In the genomic region with DNA sequence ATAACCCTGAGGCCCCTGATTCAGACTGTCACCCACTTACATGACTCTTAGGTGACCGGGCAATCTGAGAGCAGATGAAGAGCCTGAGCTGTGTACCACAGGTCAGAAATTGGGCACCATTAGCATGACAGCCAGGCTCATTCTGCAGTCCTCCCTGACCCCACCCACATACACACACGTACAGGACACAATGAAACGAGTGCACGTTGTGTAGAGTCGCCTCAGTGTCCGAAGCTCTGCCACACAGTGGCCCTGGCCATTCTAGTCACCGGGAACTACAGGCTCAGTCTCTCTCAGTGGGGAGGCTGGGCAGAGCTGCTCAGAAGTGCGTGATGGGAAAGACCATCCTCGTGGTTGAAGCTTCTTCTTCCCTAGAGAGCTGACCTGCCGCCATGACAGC, we compare ENCODE assay signal across 13 mouse cellular contexts. TPM values are rescaled to one million over a fixed set of nuclear protein-coding genes. Genes with fewer than 3 reads are reported as not detected.
DNase-seq lines count a peak whose midpoint lies in the region; ATAC-seq lines count a peak whose summit lies in the region.
"Had no signal": no experiment of that assay in that cellular context is flagged by ENCODE, and none has a peak within 500 bp of the region (broad histone marks: within the 10 kb centered on the region; RNA-seq: fewer than 3 reads in every experiment).

No protein-coding gene starts in this region.

- no peaks in the 10 kb centered on the region for H3K9me3 ChIP-seq in forebrain, embryonic 12.5 days
- no peaks in the 10 kb centered on the region for H3K9me3 ChIP-seq in forebrain, embryonic 11.5 days (ENCODE audit: control insufficient read depth, low read length)
- H3K9me3 ChIP-seq in midbrain, embryonic 11.5 days (ENCODE audit: control insufficient read depth, low read length): no peaks in the 10 kb centered on the region
- H3K9me3 ChIP-seq in midbrain, embryonic 10.5 days (replicated peaks): no peaks in the 10 kb centered on the region
- H3K9me3 ChIP-seq in hindbrain, embryonic 11.5 days (ENCODE audit: control insufficient read depth, low read length): no peaks in the 10 kb centered on the region
- no peaks in the 10 kb centered on the region for H3K9me3 ChIP-seq in neural tube, embryonic 14.5 days (ENCODE audit: control insufficient read depth, low read length)
- H3K9me3 ChIP-seq: heart, embryonic 13.5 days; liver, embryonic 13.5 days; stomach, embryonic 15.5 days had no signal

- 77% methylated on average over 10 of the region's 10 CpGs for WGBS in forebrain, embryonic 12.5 days
- WGBS in forebrain, embryonic 11.5 days: 79% methylated on average over 10 of the region's 10 CpGs
- WGBS in midbrain, embryonic 11.5 days: 78% methylated on average over 10 of the region's 10 CpGs
- WGBS in midbrain, embryonic 10.5 days: 77% methylated on average over 10 of the region's 10 CpGs
- 72% methylated on average over 10 of the region's 10 CpGs for WGBS in hindbrain, embryonic 11.5 days
- 72% methylated on average over 10 of the region's 10 CpGs for WGBS in neural tube, embryonic 14.5 days

- H3K27me3 ChIP-seq in forebrain, embryonic 12.5 days: no peaks in the 10 kb centered on the region
- H3K27me3 ChIP-seq in forebrain, embryonic 11.5 days (ENCODE audit: control insufficient read depth, insufficient read depth, low read length): no peaks in the 10 kb centered on the region
- no peaks in the 10 kb centered on the region for H3K27me3 ChIP-seq in midbrain, embryonic 11.5 days (ENCODE audit: control insufficient read depth, insufficient read depth, low read length)
- no peaks in the 10 kb centered on the region for H3K27me3 ChIP-seq in midbrain, embryonic 10.5 days (ENCODE audit: low read depth, poor library complexity, severe bottlenecking)
- H3K27me3 ChIP-seq in hindbrain, embryonic 11.5 days (ENCODE audit: control insufficient read depth, insufficient read depth, low read length): no peaks in the 10 kb centered on the region
- no peaks in the 10 kb centered on the region for H3K27me3 ChIP-seq in neural tube, embryonic 14.5 days (ENCODE audit: control insufficient read depth, insufficient read depth, low read length)
- H3K27me3 ChIP-seq: liver, embryonic 13.5 days; stomach, embryonic 15.5 days had no signal

- no peak overlapping the region for H3K9ac ChIP-seq in forebrain, embryonic 12.5 days
- no peak overlapping the region for H3K9ac ChIP-seq in forebrain, embryonic 11.5 days (ENCODE audit: low read length)
- no peak overlapping the region for H3K9ac ChIP-seq in midbrain, embryonic 11.5 days (ENCODE audit: low read length)
- no peak overlapping the region for H3K9ac ChIP-seq in hindbrain, embryonic 11.5 days (ENCODE audit: low read depth, low read length)
- no peak overlapping the region for H3K9ac ChIP-seq in neural tube, embryonic 14.5 days (replicated peaks; ENCODE audit: low read depth, low read length)
- H3K9ac ChIP-seq: heart, embryonic 13.5 days; liver, embryonic 13.5 days; stomach, embryonic 15.5 days had no signal

- no peaks in the 10 kb centered on the region for H3K36me3 ChIP-seq in forebrain, embryonic 12.5 days (replicated peaks)
- H3K36me3 ChIP-seq in forebrain, embryonic 11.5 days (ENCODE audit: control insufficient read depth, insufficient read depth, low read length): no peaks in the 10 kb centered on the region
- no peaks in the 10 kb centered on the region for H3K36me3 ChIP-seq in midbrain, embryonic 11.5 days (ENCODE audit: control insufficient read depth, insufficient read depth, low read length)
- H3K36me3 ChIP-seq in midbrain, embryonic 10.5 days: no peaks in the 10 kb centered on the region
- H3K36me3 ChIP-seq in hindbrain, embryonic 11.5 days (ENCODE audit: control insufficient read depth, insufficient read depth, low read length): no peaks in the 10 kb centered on the region
- H3K36me3 ChIP-seq in neural tube, embryonic 14.5 days (ENCODE audit: control insufficient read depth, insufficient read depth, low read length): no peaks in the 10 kb centered on the region
- H3K36me3 ChIP-seq: heart, embryonic 13.5 days; liver, embryonic 13.5 days; stomach, embryonic 15.5 days had no signal

- H3K4me2 ChIP-seq in forebrain, embryonic 12.5 days: no peak overlapping the region
- H3K4me2 ChIP-seq in forebrain, embryonic 11.5 days (ENCODE audit: low read depth, low read length, severe bottlenecking): no peak overlapping the region
- H3K4me2 ChIP-seq in midbrain, embryonic 11.5 days: no peak overlapping the region
- H3K4me2 ChIP-seq in hindbrain, embryonic 11.5 days (replicated peaks; ENCODE audit: low read depth, low read length): no peak overlapping the region
- H3K4me2 ChIP-seq in neural tube, embryonic 14.5 days (ENCODE audit: low read depth, low read length): no peak overlapping the region
- H3K4me2 ChIP-seq: heart, embryonic 13.5 days; liver, embryonic 13.5 days; stomach, embryonic 15.5 days had no signal

- H3K4me1 ChIP-seq in forebrain, embryonic 12.5 days: peaks cover 16% of the 10 kb centered on the region
- no peaks in the 10 kb centered on the region for H3K4me1 ChIP-seq in forebrain, embryonic 11.5 days (replicated peaks; ENCODE audit: control insufficient read depth, insufficient read depth, low read length)
- H3K4me1 ChIP-seq in midbrain, embryonic 11.5 days (ENCODE audit: control insufficient read depth, insufficient read depth, low read length): 0 out of 2 replicates have a peak, but pooled peaks cover 2% of the 10 kb centered on the region
- peaks cover 24% of the 10 kb centered on the region for H3K4me1 ChIP-seq in midbrain, embryonic 10.5 days
- no peaks in the 10 kb centered on the region; the same call in 1 of the 2 replicates for H3K4me1 ChIP-seq in hindbrain, embryonic 11.5 days (replicated peaks; ENCODE audit: control insufficient read depth, insufficient read depth, low read length)
- peaks cover 5% of the 10 kb centered on the region for H3K4me1 ChIP-seq in neural tube, embryonic 14.5 days (ENCODE audit: control insufficient read depth, insufficient read depth, low read length)
- H3K4me1 ChIP-seq: heart, embryonic 13.5 days; liver, embryonic 13.5 days; stomach, embryonic 15.5 days had no signal

- ATAC-seq in forebrain, embryonic 12.5 days (ENCODE audit: low FRiP score): no peak
- ATAC-seq in forebrain, embryonic 11.5 days (replicated peaks; ENCODE audit: low FRiP score): no peak
- ATAC-seq in midbrain, embryonic 11.5 days (ENCODE audit: low FRiP score): no peak
- ATAC-seq in hindbrain, embryonic 11.5 days (ENCODE audit: low FRiP score): 0 out of 2 replicates have a peak, but pooled peaks have one; percentile 6
- ATAC-seq in neural tube, embryonic 14.5 days (ENCODE audit: low read depth): no peak

- no peak overlapping the region for H3K4me3 ChIP-seq in forebrain, embryonic 12.5 days (replicated peaks)
- H3K4me3 ChIP-seq in forebrain, embryonic 11.5 days (ENCODE audit: low read depth, low read length): no peak overlapping the region
- H3K4me3 ChIP-seq in midbrain, embryonic 11.5 days (ENCODE audit: low read depth, low read length): no peak overlapping the region
- no peak overlapping the region for H3K4me3 ChIP-seq in midbrain, embryonic 10.5 days
- H3K4me3 ChIP-seq in hindbrain, embryonic 11.5 days (ENCODE audit: low read depth, low read length): no peak overlapping the region
- no peak overlapping the region for H3K4me3 ChIP-seq in neural tube, embryonic 14.5 days (ENCODE audit: low read depth, low read length)
- H3K4me3 ChIP-seq: heart, embryonic 13.5 days; left cerebral cortex, adult 2 months; liver, embryonic 13.5 days; stomach, embryonic 15.5 days had no signal

- peak overlapping the region; percentile 65; the same call in 1 of the 2 replicates for H3K27ac ChIP-seq in forebrain, embryonic 12.5 days
- no peak overlapping the region for H3K27ac ChIP-seq in forebrain, embryonic 11.5 days (ENCODE audit: low read depth, low read length)
- no peak overlapping the region for H3K27ac ChIP-seq in midbrain, embryonic 11.5 days (ENCODE audit: low read depth, low read length)
- no peak overlapping the region for H3K27ac ChIP-seq in midbrain, embryonic 10.5 days (replicated peaks)
- peak overlapping the region; percentile 71 for H3K27ac ChIP-seq in hindbrain, embryonic 11.5 days (ENCODE audit: low read depth, low read length)
- H3K27ac ChIP-seq in neural tube, embryonic 14.5 days (ENCODE audit: low read depth, low read length): peak overlapping the region; percentile 66
- H3K27ac ChIP-seq: heart, embryonic 13.5 days; kidney, postnatal 0 days; left cerebral cortex, adult 2 months; liver, embryonic 13.5 days; stomach, embryonic 15.5 days had no signal

- DNase-seq in forebrain, embryonic 11.5 days (ENCODE audit: low spot score): no peak
- peak; percentile 62 for DNase-seq in midbrain, embryonic 11.5 days (ENCODE audit: low spot score, missing footprints)
- DNase-seq in midbrain, embryonic 10.5 days (ENCODE audit: low spot score): no peak
- no peak for DNase-seq in hindbrain, embryonic 11.5 days (ENCODE audit: low spot score)
- DNase-seq in thymus, postnatal 25 days: no peak
- DNase-seq: cerebellum, adult 9-10 months had no signal

RNA-seq across cellular contexts. Expression of a gene that starts 44.9 kb away (rescaled TPM):
- polyA plus RNA-seq in forebrain, embryonic 12.5 days (2016; fragmentation: Nextera tagmentation; extraction: Ambion mirVana): 11.4 and 12.1 TPM in 2 replicates
- 12.3 and 12.4 TPM in 2 replicates for polyA plus RNA-seq in forebrain, embryonic 11.5 days (2014; fragmentation: Nextera tagmentation; extraction: Ambion mirVana)
- polyA plus RNA-seq in midbrain, embryonic 11.5 days (2014; fragmentation: Nextera tagmentation; extraction: Ambion mirVana): 6.9 and 8.3 TPM in 2 replicates
- polyA plus RNA-seq in midbrain, embryonic 10.5 days (2016; fragmentation: Nextera tagmentation; extraction: Ambion mirVana): 6.9 and 7.3 TPM in 2 replicates
- polyA plus RNA-seq in hindbrain, embryonic 11.5 days (2014; fragmentation: Nextera tagmentation; extraction: Ambion mirVana): 8.5 and 10.9 TPM in 2 replicates
- 14.9 and 21.1 TPM in 2 replicates for polyA plus RNA-seq in neural tube, embryonic 14.5 days (2014; fragmentation: Nextera tagmentation; extraction: Ambion mirVana)

Comparison
In these comparisons a context has a peak if more than half of its experiments do, and no peak if none do; other contexts are left out.
1. H3K27ac ChIP-seq: peak in forebrain, embryonic 12.5 days (single experiment), hindbrain, embryonic 11.5 days (single experiment) and neural tube, embryonic 14.5 days (single experiment); none in forebrain, embryonic 11.5 days (single experiment), midbrain, embryonic 11.5 days (single experiment) and midbrain, embryonic 10.5 days (single experiment).